Mouse (Mus musculus): ENCODE data around the gene Ttc23l.

DNA sequence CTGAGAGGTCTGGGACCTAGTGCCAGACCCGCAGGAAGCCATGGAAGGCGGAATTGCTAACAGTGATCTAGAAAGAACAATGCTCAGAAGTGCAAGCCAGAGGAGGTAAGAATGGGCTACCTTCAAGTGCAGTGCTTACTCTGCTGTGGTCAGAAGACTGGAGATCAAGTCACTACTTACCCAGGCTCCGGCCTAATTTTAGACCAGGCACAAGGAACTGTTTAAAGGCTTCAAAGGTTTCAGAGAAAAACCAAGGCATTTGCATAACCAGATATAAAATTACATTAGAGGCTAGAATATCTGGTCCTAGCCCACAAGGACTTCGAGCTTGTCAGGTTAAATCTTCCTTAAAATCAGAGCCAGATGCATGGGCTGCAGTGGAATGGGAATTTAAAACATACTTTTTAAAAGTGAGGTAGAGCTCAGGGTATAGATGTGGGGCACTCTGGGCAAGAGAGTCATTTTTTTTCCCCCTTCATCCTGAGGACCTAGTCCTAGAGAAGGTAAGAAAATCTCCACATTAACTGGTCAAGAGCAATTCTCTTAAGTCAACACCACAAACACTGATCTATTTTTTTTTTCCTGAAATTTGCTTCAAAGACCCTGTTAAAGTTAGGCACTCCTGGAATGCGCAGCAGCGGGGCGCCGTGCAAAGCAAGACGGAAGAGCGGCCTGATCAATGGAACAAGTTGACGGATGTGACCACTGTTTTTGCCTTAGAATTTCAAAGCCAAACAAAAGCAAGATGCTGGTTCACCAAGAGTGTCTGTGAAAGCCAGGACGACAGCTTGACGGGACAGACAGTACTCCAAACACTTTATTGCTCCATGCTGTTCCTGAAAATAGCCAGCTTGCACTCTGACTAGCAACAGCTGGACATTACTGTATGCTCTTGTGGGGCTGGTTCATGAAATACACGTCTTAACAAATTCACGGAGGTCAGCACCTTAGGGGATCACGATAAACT, 40.1 kb upstream of the Ttc23l start:
- TF ChIP-seq CTCF (IDR thresholded peaks at IDR 0.05; ENCODE audit: borderline replicate concordance, control insufficient read depth, extremely low read depth, insufficient read depth, low read length, poor library complexity) (no peak), POLR2A (IDR thresholded peaks at IDR 0.05; ENCODE audit: control insufficient read depth, extremely low read depth, insufficient read depth, low read length, poor library complexity) (no peak)
